Mouse (Mus musculus) cerebellum, adult 18-20 months (tissue): ENCODE results near the gene Vezt.

Source experiments
- DNase-seq, 2 experiments: peaks; one replicate each; pipeline ENCODE4 v3.0.0; 2021

Gene Vezt

GRCm38 (mm10) chr10:93945843-93946499 is 89.6 kb downstream of the Vezt start:
- DNase-seq, result no peak

- peak; percentile 39 to 43 for DNase-seq
These were observed 90.3 kb downstream of the Vezt start for GRCm38 (mm10) chr10:93945364-93945763.

GRCm38 (mm10) chr10:93944241-93944640 is 91.4 kb downstream of the Vezt start:
- DNase-seq, result no peak

DNA sequence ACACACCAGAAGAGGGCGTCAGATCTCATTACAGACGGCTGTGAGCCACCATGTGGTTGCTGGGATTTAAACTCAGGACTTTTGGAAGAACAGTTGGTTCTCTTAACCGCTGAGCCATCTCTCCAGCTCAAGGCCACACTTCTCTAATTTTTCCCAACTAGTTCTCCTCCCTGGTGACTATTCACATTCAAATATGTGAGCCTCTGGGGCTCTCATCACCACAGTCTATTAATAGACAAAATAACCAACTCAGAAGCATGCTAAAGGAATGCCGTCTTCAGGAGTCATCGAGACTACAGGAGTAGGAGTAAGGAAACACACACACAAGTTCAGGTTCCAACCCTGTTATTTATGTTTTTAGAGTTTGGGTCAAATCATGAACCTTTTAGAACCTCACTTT is 95.3 kb downstream of the Vezt start:
- no peak for DNase-seq

- DNase-seq, result no peak
These were observed 95.9 kb downstream of the Vezt start for GRCm38 (mm10) chr10:93939676-93940075.

- DNase-seq, result peak; percentile 27 to 33
These were observed 96.8 kb downstream of the Vezt start for GRCm38 (mm10) chr10:93938844-93939271.

DNA sequence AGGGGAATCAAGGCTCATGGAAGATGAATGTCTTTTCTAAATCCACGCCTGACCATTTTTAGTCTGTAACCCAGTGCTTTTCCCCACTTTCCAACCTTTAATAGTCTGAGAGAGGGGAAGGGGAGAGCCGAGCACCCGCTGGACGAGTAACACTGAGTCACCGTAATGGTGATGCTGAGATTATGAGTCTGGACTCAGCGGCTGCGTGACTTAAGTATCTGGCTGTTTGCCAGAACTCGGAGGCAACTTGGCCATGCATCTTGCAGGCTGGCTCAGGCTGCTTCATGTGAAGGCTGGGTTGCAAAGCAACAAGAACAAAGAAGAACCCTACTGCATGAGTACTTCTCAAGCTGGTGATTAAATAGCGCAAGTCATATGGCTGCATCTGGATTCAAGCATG is 101.6 kb downstream of the Vezt start:
- DNase-seq, result peak in 1 of 2 experiments; percentile 8

GRCm38 (mm10) chr10:93932861-93933260 is 102.8 kb downstream of the Vezt start:
- DNase-seq, result no peak

GRCm38 (mm10) chr10:93932020-93932419 is 103.6 kb downstream of the Vezt start:
- no peak for DNase-seq

DNA sequence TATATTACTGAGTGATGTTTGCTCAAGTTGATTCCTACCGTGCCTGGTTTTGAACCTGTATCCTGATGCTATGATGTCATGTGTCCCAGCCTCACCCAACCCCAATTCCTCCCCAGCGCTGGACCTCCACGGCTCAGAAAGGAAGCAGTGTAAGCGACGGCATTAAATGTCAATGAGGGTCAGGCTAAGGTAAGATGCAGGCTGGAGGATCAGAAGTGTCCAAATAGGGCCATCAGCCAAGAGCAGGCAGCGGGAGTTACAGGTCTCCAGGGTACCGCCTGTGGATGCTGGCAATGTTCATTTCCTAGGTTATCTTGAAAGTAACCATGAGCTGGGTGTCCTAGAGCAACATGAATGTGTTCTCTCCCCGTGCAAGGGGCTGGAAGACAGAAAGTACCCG is 104.2 kb downstream of the Vezt start:
- no peak for DNase-seq

DNA sequence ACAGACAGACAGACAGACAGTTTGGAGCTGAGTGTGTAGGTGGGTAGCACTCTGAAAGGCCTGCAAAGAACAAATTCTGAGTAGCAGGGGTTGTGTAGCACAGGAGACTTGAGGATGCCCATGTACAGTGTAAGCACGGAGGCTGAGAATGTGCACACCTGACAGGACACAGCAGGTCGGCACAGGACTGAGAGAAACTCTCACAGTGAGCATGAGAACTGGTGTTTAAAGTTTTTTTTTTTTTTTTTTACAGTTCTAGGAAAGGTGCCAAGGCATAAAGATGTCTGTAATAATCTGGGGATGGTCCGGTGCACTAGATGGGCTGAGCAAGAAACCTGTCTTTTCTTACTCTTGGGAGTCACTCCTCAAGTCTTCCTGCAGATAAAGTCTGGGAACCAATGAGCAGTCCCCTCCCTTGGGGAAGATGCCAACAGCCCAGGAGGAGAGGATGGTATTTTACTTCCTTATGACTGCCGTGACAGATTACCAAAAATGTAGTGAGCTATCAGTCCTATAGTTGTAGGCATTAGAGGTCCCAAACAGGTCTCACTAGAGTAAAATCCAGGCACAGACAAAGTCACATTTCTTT is 105.3 kb downstream of the Vezt start:
- DNase-seq, result no peak

DNA sequence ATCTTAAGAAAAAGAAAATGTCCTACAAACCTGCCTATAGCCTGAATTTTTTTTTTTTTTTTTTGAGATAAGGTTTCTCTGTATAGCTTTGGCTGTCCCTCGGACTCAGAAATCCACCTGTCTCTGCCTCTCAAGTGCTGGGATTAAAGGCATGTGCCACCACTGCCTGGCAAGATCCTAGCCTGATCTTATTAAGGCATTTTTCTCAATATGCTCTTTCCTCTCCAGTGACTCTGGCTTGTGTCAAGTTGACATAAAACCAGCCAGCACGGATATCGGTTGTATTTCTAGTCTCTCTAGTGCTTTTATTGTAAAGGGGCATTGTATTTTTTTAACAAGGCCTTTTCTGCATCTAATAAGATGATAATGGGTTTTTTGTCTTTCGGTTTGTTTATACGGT is 111.0 kb downstream of the Vezt start:
- no peak for DNase-seq

GRCm38 (mm10) chr10:93921160-93921559 is 114.5 kb downstream of the Vezt start:
- no peak for DNase-seq

GRCm38 (mm10) chr10:93919227-93919626 is 116.4 kb downstream of the Vezt start:
- peak; percentile 16 to 39 for DNase-seq

DNA sequence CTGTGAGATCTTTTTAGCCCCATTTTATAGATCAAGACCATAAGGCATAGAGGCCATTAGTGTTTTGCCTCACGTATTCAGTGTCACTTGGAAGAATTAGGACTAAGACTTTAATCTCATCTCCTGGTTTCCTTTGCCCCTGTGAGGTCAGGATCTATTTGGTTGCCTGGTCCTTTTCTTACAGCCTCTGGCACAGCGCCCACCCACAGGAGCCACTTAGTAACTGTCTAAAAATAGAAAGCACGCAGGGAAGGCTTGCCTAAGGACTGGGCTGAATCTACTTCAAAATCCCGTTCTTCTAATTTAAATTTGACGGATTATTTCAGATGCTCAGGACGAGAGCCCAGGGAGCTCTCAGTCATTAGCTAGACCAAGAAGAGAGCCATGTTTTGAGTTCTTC is 116.9 kb downstream of the Vezt start:
- DNase-seq, result peak; percentile 8 to 23

DNA sequence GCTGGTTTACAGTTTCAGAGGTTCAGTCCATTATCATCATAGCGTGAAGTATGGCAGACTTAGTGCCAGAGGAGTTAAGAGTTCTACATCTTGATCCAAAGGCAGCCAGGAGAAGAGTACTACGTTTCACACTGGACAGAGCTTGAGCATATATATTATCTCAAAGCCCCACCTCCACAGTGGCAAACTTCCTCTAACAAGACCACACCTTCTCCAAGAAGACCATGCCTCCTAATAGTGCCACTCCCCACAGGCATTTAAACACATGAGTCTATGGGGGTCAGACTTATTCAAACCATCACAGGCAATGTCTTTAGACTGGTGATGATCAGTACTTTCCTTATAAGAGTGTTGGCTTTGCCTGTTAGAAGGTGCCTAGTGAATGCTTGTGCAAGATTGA is 117.5 kb downstream of the Vezt start:
- DNase-seq, result no peak

GRCm38 (mm10) chr10:93916778-93917177 is 118.8 kb downstream of the Vezt start:
- no peak for DNase-seq

DNA sequence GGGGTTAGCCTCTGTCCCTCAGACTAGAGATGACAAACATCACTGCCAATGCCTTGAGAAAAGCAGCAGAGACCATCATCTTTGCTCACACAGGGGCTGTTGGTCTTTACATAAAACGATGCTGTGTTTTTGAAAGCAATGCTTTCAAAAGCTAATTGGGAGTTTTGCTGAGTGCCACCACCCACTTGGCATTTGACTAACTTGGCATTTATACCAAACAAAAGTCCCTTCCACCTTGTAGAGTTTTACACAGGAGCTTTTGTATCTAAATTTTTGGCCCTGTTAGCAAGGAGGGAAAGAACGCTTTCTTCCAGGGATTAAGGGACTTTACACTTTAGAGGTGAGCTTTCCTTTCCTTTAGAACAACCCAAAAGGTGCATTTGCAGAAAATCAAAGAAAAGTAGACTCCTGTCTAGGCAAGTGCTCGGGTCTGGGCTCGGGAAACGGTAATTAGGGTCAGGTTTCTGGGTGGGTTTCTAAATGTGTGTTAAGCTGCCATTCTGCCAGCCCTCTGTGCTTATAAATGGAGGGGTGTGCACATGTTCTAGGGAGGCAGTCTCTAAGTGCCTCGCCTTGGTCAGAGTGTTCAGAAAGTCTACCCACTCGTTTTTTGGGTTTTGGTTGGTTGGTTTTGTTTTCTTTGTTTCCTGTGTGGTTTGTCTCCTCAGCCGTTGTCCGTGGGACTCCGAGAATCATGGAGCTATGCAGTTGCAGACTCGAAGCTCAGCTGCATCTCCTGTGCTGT is 119.9 kb downstream of the Vezt start:
- DNase-seq, result no peak

- DNase-seq, result no peak
These were observed 122.1 kb downstream of the Vezt start for GRCm38 (mm10) chr10:93913525-93913924.

DNA sequence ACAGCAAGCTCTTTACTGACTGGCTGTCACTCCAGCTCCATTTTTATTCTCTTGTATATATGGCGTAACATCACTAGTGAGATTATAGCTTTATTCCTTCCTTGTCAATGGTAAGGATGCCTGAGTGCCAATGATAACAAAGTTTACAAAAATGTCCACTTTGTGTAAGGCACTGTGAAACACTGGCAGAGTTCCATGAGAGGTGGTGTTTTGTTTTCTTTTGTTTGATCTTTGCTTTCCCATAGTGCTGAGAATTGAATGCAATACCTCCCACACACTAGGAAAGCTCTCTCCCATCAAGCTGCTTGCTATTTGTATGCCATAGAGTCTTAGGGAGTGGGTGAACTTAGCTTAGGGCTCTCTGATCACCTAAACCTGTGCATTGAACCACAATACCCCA is 122.7 kb downstream of the Vezt start:
- DNase-seq, result no peak

DNA sequence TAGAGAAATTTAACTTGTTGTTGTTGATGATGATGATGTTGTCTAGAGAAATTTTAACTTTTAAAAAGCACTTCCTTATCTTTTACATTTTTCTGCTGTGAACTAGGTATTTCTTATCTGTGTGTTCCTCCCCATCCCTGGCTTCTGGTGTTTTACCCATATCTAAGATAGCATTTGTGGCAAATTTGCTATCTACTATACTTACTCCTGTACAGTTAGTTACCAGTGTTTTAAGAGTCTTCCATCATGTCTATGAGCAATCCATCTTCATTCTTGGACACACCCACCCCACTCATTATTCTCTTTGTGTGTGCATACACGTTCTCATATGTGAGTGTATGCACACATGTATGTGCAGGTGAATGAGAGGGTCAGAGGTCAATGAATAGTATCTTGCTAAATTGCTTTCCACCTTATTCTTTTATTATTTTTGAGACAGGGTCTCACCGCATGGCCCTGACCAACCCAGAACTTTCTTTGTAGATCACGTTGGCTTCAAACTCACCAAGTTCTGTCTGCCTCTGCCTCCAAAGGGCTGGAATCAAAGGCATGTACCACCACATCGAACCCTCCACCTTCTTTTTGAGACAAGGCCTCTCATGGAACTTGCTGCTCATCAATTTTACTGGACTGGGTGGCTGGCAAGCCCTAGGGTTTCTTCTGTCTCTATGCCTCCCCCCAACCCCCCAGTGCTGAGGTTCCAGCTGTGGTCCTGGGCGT is 123.3 kb downstream of the Vezt start:
- no peak for DNase-seq

GRCm38 (mm10) chr10:93911326-93911725 is 124.3 kb downstream of the Vezt start:
- DNase-seq, result no peak

DNA sequence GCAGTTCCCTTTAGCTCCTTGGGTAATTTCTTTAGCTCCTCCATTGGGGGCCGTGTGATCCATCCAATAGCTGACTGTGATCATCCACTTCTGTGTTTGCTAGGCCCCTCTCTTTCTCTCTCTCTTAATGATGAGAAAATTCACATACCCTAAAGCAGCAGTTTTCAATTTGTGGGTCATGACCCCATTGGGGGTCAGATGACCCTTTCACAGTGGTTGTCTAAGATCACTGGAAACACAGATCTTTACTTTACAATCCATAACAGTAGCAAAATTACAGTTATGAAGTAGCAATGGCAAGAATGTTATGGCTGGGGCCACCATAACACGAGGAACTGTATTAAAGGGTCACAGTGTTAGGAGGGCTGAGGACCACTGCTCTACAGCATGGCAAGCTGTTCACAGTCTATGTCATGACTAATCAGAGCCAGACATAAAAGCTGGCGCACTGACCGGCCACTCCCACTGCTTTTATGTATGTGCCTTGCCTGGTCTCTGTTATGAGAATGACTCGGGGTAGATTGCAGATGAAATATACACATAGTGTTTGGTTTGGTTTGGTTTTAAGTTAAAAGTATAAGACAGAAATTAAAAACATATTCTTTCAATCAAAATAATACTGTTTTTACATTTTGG is 125.7 kb downstream of the Vezt start:
- DNase-seq, result no peak
